Mouse (Mus musculus) adrenal gland, postnatal 10 days (tissue): Measurements from ENCODE around the gene Ptx4. TPM values are rescaled to one million over a fixed set of nuclear protein-coding genes. Genes with fewer than 3 reads are reported as not detected.
A peak's percentile ranks its signal among the peaks of the same experiment; 100 is the strongest.
"Not testable (repeated sequence)": the region's sequence is repeated elsewhere in the genome, so short reads cannot be mapped to it uniquely, and the experiment has no call there.

Source experiments
- DNase-seq: peaks from one replicate; pipeline ENCODE4 v3.0.0; 2021; ENCODE audit warnings: mixed read lengths
- total RNA-seq, 2 experiments: library from RNA; stranded (reverse); gene quantifications; 2 replicates each; pipeline ENCODE4 v1.2.3; 2021

Gene Ptx4
- total RNA-seq, 2 experiments from 2014 or later, result 0.18 to 0.69 TPM

DNA sequence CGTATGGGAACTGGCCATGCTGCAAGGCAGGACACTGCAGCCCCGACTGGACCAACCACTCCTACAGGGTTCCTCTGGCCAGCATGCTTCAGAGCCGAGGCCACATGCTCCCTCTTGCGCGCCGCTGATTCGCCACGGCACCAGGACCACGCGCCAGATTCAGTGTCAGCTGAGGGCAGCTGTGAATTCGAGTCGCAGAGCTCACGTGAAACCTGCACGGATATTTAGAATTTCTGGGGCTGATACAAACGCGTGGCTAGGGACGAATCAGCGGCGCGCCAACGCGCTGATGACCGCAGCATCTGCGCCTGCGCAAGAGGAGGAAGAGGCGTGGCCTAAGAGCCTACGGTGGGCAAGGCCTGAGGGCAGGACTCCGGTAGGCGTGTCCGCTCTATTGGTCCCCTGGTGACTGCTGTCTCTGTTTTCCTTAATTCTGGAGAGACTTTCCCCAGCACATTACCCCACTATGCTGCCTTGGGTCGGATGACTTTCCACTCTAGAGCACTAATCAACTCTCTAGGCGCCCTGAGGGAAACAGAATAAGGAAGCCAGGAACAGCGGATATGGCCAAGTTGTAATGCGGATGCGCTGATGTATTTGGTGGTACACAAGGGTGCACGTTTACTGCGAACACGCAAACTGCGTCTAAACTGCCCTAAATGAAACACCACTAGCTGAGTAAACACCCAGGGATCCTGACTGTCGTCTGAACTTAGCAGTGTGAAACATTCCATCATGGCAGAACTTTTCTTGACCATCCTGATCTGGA is 4.7 kb upstream of the Ptx4 start, which contains the start of gene Telo2:
TSS of gene Telo2 (minus strand) at position 304 of the 769 bp plus-strand sequence.
- peak; percentile 96 for DNase-seq

DNA sequence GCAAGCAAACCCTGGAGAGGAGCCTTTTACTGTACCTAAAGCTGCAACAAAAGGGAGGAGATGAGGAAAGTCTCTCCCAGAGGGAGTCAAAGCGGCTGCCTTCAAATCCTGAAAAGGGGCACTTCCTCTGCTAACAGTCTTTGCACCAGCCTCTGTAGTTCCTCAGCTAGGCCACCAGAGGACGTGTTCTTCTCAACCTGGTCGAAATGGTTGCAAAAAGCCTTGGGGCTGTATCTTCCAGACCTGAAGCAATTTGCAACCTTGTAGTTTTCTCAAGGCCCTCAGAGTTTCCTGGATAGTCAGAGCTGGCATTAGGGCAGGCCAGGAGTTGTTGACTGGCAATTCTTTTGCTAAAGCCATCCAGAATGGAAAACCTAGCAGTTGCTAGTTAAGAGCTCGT is 3.3 kb upstream of the Ptx4 start:
- DNase-seq, result peak; percentile 61

DNA sequence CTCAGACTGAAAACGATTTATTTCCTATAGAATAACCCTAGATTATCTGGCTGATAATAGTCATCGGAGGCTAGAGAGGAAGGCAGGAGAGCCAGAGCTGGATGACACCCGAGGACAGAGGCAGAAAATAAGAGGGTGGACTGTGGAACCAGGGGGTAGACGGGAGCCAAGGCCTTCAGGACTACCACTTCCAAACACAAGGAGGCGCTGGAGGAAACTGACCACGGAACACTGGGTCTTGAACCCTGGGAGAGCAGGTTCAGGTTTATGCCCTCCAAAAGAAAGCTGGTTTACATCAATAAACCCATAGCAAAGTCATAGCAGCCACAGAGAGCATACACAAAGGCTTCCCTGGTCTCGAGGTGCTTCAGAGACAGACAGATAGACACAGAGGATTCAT is 3.4 kb downstream of the Ptx4 start:
- DNase-seq, result no peak

DNA sequence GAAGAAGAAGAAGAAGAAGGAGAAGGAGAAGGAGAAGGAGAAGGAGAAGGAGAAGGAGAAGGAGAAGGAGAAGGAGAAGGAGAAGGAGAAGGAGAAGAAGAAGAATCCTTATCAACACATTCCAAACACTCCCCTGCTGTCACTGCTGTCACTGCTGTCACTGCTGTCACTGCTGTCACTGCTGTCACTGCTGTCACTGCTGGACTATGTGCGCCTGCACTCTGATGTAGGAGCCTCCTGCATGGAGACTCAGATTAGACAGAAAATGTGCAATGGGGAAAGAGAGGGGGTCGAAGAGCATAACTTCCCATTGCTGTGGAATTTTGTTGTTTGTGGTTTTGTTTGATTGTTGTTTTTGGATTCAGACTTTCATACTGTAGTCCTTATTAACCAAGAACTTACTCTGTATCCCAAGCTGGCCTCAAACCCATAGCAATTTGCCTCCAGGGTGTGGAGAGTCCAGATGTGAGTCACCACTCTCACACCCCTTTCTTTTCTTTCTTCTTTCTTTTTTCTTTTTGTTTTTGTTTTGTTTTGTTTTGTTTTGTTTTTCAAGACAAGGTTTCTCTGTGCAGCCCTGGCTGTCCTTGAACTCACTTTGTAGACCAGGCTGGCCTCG is 5.0 kb downstream of the Ptx4 start:
- DNase-seq, result not testable (repeated sequence)

DNA sequence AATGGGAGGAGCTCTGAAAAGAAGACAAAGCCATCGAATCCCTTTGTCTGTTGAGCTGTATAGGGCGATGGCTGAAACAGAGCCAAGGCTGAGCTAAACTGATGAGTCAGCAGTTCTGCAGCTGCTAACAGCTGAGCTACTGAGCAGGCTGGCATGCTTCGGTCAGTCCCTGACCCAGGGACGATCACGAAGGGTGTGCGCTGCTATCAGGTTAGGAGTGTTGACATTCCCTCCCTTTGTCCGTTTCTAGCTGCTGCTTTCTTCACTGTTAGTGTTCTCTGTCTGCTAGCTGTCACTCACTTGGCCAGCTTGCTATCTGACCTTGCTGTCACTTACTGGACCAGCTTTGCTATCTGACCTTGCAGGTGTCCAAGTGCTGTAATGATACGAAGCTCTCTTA is 6.5 kb downstream of the Ptx4 start:
- peak; percentile 63 for DNase-seq

DNA sequence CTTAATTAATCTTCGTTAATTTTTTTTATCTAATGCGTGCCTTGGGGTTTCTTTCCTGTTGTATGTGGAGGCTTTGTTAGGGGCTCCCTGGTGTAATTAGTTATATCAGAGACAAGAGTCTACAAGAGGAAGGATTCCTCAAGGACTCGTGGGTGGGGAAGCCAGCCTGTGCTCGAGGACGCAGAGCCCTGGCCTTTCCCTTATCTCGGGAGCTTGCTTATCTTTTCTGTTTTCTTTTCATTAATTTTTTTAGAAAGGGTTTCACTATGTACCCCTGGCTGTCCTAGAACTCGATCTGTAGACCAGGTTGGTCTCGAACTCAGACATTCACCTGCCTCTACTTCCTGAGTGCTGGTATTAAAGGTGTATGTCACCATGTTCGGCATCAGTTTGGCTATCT is 7.1 kb downstream of the Ptx4 start:
- peak; percentile 13 for DNase-seq

DNA sequence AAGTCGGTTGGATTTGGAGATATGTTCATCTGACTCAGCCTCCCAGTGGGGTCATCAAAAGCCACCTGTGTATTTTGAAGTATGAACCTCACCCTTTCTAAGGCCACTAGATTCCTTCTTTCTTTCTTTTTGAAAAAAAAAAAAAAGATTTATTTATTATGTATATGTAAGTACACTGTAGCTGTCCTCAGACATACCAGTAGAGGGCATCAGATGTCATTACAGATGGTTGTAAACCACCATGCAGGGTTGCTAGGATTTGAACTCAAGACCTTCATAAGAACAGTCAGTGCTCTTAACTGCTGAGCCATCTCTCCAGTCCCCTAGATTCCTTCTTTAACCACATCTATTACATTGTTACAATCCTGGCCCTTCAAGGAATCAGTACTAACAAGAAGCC is 9.5 kb downstream of the Ptx4 start:
- DNase-seq, result no peak

DNA sequence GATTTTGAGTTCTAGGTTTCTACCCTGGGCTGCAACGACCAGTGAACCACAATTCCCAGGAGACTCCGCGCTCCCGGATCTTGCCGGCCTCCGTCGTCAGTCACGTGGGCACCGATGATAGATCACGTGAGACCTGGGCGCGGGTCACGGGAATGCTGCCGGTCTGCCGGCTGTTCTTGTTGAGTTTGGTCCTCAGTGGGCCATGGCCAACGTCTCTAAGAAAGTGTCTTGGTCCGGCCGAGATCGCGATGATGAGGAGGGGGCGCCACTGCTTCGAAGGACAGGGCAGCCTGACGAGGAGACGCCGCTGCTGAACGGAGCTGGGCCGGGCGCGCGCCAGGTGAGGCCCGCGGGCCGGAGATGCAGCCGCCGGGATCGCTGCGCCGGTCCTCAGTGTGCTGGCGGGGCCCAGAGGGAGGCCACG is 12.7 kb downstream of the Ptx4 start, which contains the start of gene Clcn7:
TSS of gene Clcn7 (plus strand) at position 117 of the 424 bp plus-strand sequence.
- peak; percentile 96 for DNase-seq

DNA sequence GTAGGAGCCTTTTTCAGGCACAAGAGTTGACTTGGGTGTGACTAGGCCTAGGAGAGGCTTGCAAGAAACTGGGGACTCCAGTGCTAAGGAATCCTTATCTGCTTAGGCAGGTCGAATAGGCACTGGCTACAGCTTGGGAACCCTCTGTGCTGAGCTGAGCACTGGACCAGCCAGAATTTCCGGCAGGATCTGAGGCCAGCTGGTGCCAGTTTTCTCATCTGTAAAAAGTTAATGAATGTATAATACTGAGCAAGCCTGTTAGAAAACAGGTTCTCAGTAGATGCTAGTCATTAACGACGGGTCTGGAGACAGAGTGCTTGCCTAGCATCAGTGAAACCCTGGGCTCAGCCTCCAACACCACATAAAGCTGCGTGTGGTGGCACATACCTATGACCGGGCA is 15.1 kb downstream of the Ptx4 start:
- DNase-seq, result no peak

DNA sequence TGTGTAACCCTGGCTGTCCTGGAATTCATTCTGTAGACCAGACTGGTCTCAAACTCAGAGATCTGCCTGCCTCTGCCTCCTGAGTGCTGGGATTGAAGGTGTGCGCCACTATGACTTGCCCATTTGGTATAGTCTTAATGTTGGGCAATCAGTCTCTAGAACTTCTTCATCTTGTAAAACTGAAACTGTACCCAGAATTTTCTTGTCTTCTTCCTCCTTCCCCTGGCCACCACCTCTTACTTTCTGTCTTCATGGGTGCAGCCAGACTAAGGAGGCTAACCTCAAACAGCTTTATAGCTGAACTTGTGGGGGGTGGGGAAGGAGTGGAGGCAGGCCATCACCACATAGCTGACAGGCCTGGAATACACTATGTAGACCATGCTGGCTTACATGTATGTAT is 18.2 kb downstream of the Ptx4 start:
- no peak for DNase-seq

DNA sequence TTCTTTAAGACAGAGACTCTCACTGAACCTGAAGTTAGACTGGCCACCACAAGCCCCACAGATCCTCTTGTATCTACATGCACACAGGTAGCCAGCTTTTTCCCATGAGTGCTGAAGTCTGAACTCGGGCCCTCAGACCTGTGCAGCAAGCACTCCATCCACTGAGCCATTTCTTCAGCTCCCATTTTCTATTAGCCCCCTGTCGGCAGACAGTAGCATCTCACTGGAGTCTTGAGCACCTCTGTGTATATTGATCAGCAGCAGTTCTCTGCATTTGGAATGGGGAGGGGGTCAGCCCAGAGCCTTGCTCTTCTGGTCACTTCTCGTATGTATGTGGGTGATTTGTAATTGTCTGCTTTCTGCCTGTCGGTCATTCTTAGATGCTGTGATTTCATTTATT is 19.4 kb downstream of the Ptx4 start:
- no peak for DNase-seq

DNA sequence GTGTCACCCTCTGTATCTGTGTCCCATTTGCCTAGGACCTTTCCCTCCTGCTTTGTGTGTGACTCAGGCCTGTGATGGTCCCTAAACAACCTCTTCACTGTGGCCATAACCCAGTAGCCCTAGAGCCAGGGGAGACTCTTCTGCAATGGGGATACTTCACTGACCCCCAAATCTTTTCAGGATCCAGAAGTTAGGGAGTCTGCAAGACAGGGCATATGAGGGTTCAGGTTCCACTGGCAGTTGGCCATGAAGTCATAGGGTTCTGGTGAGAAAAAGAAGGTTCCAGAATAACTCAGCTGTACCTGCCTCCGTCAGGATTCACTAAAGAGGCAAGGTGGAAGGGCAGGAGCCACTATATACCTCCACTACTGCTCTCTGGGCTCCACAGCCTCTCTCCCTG is 41.6 kb downstream of the Ptx4 start, which contains the start of gene Ccdc154:
TSS of gene Ccdc154 (plus strand) at position 301 of the 400 bp plus-strand sequence.
- DNase-seq, result no peak

DNA sequence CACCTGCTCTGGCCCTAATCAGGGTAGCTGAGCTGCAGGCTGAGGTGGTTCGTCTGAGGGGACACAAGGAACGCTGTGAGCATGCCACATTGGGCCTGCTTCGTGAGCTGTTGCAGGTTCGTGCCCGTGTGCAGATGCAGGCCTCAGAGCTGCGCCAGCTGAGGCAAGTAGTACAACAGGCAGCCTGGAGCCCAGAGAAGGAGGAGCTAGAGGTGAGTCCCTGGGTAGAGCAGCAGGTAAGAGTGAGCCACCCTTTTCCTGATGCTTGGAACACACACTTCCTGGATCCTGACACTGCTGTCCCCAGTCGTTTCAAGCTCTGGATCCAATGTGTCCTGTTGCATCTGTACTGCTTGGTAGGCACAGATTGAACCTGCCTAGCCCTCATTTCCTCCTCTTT is 42.8 kb downstream of the Ptx4 start:
- DNase-seq, result no peak

DNA sequence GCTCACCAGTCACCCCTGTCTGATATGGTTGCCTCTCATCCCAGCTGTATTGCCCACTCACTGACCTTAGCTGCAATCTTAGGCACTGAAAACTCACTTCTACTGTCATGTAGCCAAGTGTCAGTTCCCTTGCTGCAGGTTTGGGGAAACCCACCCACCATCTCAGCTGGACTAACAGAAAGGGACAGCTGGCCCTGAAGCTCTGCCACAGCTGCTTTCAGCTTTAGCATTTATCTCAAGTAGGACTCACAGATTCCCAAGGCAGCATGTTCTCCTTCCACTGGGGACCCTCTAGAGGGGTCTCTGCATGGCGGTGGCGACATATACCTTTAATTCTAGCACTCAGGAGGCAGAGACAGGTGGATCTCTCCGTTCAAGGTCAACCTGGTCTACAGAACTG is 44.2 kb downstream of the Ptx4 start:
- DNase-seq, result no peak

DNA sequence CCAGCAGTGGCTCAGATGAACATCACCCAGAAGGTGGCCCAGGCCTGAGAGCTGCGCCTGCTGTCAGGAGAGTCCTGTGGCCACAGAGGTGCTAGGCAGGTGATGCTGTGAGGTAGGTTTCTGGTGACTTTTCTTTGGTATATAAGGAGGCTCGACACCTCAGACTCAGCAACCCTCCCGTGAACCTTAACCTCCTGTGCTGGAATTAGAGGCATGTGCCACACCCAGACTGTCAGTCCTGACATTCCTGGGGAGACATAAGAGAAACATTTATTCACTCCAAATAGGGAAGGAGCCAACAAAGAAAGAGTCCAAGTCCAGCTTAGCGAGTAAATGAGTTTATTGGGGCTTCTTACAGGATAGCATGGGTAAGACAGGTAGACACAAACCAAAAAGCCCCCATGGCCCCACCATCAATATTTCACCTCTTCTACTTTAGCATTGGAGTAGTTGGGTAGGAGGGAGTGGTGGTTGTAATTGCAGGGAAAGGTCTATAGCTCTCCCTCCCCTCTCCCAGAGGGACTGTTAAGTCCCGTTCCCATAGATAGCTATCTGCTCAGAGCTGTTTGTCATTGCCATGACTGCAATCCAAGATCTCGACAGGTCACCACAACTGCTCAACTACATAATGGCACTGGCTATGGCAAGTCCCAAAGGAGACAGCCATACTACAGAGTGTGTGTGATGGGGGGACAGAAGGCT is 45.6 kb downstream of the Ptx4 start:
- DNase-seq, result no peak

DNA sequence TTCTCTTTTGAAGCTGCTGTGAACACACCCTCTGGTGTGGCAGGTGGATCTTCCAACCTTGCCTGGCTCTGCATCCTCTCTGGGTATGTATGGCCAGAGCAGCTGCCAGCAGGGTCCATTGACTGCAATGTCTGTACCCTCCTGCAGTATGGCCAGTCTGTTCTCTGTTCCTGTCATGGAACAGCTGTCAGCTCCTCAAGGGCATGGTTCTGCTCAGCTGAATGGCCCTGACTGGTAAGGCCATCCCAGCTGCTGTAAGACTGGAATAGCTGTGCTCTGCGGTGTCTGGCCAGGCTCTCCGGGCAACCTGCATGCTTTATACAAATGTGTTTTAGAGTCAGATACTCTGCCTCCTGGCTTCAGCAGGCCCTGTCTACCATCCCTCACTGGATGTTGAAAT is 49.1 kb downstream of the Ptx4 start:
- peak; percentile 20 for DNase-seq

DNA sequence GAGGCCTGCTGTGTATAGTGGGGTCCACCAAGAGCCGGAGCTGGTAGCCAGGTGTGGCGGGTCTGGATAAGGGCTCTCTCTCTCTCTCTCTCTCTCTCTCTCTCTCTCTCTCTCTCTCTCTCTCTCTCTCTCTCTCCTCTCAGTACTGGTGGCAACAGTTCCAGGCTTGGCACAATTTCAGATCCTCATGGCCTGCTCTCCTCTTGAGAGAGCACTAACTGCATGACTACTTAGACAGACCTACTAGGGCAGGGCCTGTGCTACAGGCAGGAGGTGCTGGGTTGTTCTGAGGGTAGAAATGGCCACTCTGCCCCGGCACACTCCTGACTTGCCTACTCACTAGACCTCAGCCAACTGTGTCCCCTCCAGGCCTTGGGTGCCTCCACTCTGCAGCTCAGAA is 52.0 kb downstream of the Ptx4 start:
- no peak for DNase-seq

Other genes starting within 250 kb of the Ptx4 start
- 10 to 100 TPM; 42.2 to 43.7 TPM for gene Nubp2, start 234.4 kb upstream of the Ptx4 start, total RNA-seq
- gene Spsb3, start 234.1 kb upstream of the Ptx4 start, total RNA-seq, result 10 to 100 TPM; 31.5 to 35.6 TPM
- 10 to 100 TPM; 30.2 to 45.4 TPM for gene Eme2, start 225.7 kb upstream of the Ptx4 start, total RNA-seq
- 100 to 1,000 TPM; 123 to 140 TPM for gene Mrps34, start 225.6 kb upstream of the Ptx4 start, total RNA-seq
- 10 to 100 TPM; 43.6 to 51.3 TPM for gene Nme3, start 224.3 kb upstream of the Ptx4 start, total RNA-seq
- 100 to 1,000 TPM in 1 of 2 experiments, 10 to 100 TPM in 1; 63.8 to 110 TPM for gene Mapk8ip3, start 183.8 kb upstream of the Ptx4 start, total RNA-seq
- gene Jpt2, start 160.1 kb upstream of the Ptx4 start, total RNA-seq, result 10 to 100 TPM; 38.4 to 44.4 TPM
- 10 to 100 TPM; 18.7 to 20.0 TPM for gene Cramp1l, start 105.0 kb upstream of the Ptx4 start, total RNA-seq
- gene Ift140, start 104.7 kb upstream of the Ptx4 start, total RNA-seq, result 10 to 100 TPM; 25.0 to 28.2 TPM
- 10 to 100 TPM; 23.1 to 31.8 TPM for gene Tmem204, start 37.2 kb upstream of the Ptx4 start, total RNA-seq
- gene Telo2, start 4.8 kb upstream of the Ptx4 start, total RNA-seq, result 10 to 100 TPM; 17.6 to 30.4 TPM
- gene Clcn7, start 12.6 kb downstream of the Ptx4 start, total RNA-seq, result 10 to 100 TPM; 29.8 to 33.3 TPM
- gene Ccdc154, start 41.7 kb downstream of the Ptx4 start, total RNA-seq, result not detected
- not detected for gene Gm38655, start 54.7 kb downstream of the Ptx4 start, total RNA-seq
- 10 to 100 TPM; 19.8 to 24.3 TPM for gene BC003965, start 63.8 kb downstream of the Ptx4 start, total RNA-seq
- gene Unkl, start 67.6 kb downstream of the Ptx4 start, total RNA-seq, result 10 to 100 TPM; 12.3 to 19.8 TPM
- gene Gnptg, start 119.4 kb downstream of the Ptx4 start, total RNA-seq, result 10 to 100 TPM; 30.6 to 30.7 TPM
- 10 to 100 TPM; 22.1 to 22.6 TPM for gene Tsr3, start 119.4 kb downstream of the Ptx4 start, total RNA-seq
- gene Baiap3, start 135.6 kb downstream of the Ptx4 start, total RNA-seq, result 10 to 100 TPM in 1 of 2 experiments, 1 to 10 TPM in 1; 6.4 to 11.8 TPM
- 100 to 1,000 TPM; 221 to 242 TPM for gene Ube2i, start 153.9 kb downstream of the Ptx4 start, total RNA-seq
- gene Prss34, start 177.6 kb downstream of the Ptx4 start, total RNA-seq, result 1 to 10 TPM; 1.8 to 2.4 TPM
- gene Prss28, start 187.9 kb downstream of the Ptx4 start, total RNA-seq, result not detected
- gene Prss29, start 197.9 kb downstream of the Ptx4 start, total RNA-seq, result not detected
- gene Tpsab1, start 224.8 kb downstream of the Ptx4 start, total RNA-seq, result 1 to 10 TPM; 3.5 to 4.0 TPM
- gene Tpsb2, start 245.5 kb downstream of the Ptx4 start, total RNA-seq, result 10 to 100 TPM in 1 of 2 experiments, 1 to 10 TPM in 1; 9.8 to 11.1 TPM
- gene Tpsg1, start 248.5 kb downstream of the Ptx4 start, total RNA-seq, result not detected